Mouse (Mus musculus) G1E-ER4 (cell line): ENCODE data around the gene Cox6a1. TPM values are rescaled to one million over a fixed set of nuclear protein-coding genes. Genes with fewer than 3 reads are reported as not detected.

Source experiments
- GATA1 ChIP-seq: IDR thresholded peaks from one replicate; pipeline ENCODE4 v1.8.0; 2012; ENCODE audit warnings: low read length, inconsistent platforms
- polyA plus RNA-seq: library from polyadenylated mRNA; stranded (reverse); fragments of >175 nt; gene quantifications from 2 replicates; pipeline ENCODE4 v1.2.3, GENCODE M21; 2012

The Cox6a1 gene
- polyA plus RNA-seq, 1 experiment: 2,441 TPM

DNA sequence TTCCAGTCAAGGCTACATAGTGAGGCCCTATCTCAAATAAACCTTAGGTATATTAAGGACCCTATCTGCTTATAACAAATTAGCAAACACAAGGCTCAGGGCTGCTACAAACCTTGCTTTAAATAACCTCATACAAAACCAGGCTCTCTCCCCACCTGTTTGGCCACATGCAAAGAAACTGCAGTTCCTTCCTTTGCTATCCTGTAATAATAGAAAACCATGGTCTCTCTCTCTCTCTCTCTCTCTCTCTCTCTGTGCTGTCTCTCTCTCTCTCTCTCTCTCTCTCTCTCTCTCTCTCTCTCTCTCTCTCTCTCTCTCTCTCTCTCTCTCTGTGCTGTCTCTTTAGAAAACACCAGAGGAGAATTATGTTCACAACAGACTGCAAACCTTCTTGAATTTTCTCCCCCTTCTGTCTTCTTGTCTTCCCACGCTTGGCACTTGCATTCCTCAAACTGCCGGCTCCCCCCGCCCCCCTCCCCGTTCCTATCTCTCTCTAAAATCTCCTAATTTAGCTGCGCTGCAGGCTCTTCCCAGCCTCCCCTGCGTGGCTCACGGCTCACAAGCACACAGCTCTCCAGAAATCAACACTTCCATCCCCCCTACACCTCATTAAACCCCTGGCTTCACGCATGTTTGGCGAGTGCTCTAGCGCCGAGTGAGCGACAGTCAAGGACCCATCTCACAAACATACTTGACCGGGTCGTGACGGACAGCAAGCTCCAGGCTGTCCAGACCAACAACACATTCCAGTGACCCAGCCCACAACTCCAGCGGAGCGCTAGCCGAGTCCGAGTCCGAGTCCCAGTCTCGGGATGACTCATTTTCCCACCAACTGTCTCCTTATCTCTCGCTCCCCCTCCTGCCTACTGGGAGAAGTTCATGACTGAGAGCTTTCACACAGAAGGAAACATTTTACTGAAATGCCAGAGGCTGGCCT, 29.5 kb downstream of the Cox6a1 start:
- no peak for TF ChIP-seq GATA1

DNA sequence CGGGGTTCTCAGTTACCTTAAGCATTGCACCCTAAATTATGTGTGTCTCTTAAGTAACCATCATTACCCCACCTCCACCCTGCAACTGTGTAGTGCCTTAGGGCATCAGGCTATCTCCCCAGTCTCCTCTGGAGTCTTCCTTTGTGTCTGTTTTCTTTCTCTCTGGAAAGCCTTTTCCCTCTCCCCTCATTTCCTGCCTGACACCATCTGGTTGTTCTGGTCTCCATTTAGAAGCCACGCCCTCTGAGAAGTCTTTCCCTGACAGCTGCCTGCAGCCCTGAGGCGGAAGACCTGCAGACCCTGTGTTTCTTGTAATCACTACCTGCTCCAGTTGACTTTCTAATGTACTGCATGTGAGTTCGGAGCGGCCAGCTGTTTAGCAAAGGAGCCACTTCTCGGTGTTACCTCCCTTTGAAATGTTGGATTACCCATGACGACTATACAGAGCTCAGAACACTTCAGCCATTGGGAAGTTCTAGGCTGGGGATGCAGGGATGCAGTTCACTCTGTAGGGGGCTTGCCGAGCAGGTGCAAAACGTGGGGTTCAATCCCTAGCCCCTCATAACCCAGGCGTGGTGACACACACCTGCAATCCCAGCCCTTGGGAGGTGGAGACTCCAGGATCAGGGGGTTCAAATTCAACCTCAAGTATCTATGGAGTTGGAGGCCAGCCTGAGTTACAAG, 31.0 kb downstream of the Cox6a1 start:
- no peak for TF ChIP-seq GATA1

DNA sequence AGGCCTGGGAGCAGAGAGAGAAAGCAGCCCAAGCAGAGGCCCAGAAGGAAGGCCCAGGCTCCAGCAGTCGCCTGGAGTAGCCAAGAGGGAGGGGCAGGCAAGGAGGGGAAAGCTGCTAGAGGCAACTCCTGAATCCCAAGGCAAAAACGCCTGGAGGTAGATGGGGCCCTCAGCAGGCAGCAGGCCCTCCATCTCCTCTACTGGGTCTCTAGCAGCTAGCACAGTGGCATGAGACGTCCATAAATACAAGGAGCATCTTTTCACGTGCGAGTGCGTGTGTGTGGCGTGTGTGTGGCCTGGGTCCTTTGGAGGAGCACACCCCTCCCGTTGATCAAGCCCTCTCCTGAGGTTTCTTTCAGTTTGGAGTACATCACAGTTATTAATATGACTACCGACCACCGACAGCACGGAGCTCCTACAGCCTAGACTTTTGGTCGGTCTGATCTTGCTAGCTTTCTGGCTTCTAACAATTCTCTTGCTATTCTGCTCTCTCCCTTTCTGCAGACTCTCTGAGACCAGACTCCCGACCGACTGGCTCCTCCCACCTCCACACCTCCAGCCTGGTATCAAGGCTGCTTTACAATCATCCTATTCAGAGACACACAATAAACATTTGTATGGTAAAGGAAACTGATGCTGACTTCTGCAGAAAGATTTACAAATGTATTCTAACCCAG, 31.7 kb downstream of the Cox6a1 start:
- no peak for TF ChIP-seq GATA1

DNA sequence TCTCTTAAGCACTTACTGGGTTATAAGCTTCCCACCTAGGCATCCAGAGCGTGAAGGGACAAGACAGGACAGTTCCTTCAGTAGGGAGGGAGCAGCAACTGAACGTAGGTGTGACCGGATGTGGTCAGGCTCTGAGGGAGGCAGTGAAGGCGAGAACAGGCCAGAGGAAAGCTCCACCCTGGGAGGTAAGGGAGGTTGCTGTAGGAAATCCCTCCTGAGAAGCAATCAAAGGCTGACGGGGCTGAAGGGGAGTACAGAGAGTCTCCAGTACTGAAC, 35.2 kb downstream of the Cox6a1 start:
- TF ChIP-seq GATA1: no peak

DNA sequence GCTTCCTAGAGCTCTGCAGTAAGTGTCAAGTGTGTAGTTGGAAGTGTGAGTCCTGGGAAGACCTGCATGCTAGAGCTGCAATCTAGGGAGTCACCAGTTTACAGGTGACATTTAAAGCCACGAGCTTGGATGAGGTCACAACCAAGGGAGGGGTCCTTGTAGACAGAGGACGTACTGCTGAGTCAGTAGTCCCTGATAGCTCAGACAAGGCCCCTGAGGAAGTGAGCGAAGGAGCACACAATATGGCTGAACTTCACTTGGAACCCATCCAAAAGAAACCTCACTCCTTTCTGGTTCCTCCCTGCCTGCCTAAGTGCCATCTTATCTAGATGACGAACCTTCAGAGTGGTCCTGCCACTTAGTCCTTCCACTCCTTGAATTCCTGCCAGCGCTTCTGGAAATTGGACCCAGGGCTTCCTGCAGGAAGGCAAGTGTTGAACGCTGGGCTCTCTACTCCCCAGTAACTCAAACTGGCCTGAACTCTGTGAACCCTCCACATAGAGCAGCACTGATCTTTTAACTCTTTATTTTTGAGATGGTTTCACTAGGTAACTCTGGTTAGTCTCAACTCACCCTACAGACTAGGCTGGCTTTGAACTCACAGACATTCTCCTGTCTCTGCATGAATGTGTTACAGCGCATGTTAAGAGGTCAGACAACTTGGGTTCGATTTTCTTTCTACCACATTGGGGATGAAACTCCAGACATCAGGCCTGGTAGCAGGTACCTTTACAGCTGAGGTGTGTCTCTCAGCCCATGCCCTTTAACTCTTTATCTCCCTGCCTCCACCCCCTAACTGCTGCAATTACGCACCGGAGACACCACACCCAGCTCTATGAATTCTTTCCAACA, 35.7 kb downstream of the Cox6a1 start:
- no peak for TF ChIP-seq GATA1

DNA sequence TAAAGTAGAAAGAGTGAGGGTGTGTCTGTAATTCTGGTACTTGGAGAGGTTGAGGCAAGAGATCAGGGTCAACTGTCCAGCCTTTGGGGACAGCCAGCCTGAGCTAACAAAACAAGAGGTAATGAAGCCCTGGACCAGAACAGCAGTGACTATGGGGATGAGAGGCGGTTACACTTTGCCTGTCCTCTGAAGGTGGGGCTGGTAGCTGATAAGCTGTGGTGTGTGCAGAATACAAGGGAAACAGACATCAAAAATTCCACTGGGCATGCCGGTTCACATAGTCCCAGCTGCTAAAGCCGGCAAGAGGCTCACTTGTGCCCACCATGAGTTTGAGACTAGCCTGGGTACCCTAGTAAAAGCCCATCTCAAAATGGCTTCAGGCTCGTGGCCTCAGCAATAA, 36.4 kb downstream of the Cox6a1 start:
- no peak for TF ChIP-seq GATA1

DNA sequence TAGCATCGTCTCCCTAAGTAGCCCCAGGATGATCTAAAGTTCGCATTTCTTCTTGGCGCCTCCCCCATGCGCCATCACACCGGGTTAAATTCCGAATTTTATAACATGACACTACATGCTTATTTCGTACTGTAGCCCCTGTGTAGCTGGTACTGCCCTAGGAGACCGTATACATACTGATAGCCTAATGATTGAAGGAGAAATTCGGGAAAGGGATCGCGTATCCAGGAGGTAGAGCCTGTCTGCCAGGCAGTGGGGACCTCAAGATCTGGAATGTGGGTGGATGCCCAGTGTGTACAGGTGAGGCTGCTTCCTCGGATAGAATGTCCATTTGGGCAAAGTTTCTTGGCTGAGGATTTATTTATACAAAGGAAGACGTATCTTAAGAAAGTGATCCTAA, 47.2 kb downstream of the Cox6a1 start:
- no peak for TF ChIP-seq GATA1

DNA sequence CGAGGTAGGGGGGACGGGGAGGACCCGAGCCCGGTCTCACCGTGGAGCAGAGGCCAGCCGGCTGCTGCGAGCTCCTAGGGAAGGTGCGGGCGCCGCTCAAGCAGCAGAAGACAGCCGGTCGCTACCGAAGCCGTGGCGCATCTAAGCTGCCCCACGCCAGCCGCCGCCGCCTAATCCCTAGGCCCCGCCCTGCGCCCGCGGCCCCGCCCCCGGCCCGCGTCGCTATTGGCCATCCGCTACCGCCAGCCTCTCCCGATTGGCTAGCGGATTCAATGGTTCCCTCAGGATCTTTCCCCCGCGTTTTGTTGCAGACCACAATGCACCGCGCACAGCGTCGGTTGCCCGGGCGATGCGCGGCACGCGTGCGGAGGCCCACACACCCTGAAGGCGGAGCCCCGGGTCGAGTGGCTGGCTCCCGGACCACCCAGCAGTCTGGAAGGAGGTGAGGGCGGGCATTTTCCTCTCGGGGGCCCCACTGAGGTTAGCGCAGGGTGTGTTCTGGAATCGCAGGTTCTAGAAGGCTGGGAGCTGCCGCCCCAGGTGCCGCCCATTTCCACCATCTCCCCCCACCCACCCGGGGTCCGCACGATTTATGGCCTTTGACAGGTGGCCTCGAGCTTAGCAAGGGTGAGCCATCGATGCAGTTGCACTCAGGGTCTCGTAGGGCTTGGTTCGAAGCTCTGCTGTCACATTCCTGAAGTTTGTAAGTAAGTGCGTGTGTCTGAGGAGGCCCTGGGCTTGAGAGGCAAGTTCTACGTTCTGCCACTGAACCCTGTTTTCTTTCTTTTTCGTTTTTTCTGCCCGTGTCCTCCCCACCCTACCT, 47.8 kb downstream of the Cox6a1 start, which contains the start of gene Dynll1:
Gene Dynll1 (minus strand): TSS at position 208 of the 823 bp plus-strand sequence.
- TF ChIP-seq GATA1: no peak

DNA sequence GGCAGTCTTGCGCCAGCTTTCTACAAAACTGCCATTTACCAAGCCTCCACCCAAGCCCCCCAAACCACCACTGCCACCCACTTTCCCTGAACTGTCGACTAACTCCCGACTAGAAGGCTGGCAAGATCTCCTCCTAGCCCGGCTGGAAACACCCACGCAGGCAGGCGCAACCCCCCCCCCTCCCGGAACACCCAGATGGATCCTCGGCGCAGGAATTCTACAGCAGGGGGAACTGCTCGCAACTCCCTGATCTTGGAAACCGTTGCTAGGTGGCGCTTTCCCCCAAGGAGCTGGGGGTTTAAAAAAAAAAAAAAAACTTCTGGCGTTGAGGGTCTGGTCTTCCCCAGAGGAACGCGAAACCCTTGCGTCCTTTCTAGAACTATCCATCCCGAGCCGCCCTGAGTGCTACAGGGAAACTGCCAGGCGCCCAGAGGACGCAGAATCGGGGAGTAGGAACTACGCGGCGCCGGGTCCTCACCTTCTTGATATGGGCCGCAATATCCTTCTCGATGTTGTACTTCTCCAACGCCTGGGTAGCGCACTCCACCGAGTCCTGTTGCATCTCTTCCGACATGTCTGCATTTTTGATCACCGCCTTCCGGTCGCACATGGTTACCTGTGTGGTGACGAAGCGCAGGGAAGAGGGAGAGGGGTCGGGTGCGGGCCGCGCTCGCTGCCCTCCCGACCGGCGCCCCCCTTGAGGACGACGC, 48.6 kb downstream of the Cox6a1 start:
- TF ChIP-seq GATA1: no peak

DNA sequence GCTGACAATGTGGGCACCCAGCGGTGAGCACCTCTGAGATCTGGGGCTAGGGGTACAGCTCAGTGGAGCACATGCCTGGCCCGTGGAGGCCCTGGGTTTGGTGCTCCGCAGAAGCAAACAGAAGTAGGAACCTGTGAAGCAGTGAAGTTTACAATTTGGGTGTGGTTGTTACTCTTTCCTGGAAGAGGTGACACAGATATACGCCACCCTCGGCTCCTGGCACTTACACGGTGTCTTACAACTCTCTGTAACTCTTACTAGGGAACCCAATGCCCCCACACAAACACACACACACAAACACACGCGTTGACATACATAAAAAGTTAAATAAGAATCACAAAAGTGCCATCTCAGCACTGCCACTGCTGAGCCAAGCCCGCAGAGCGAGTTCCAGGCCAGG, 52.4 kb downstream of the Cox6a1 start:
- TF ChIP-seq GATA1: no peak

Other genes with a start within 250 kb of the Cox6a1 start
- gene Acads, start 229.6 kb downstream of the Cox6a1 start, polyA plus RNA-seq: 67.5 and 69.2 TPM in 2 replicates
- 37.8 and 47.6 TPM in 2 replicates for gene Unc119b, start 214.0 kb downstream of the Cox6a1 start, polyA plus RNA-seq
- gene Mlec, start 190.8 kb downstream of the Cox6a1 start, polyA plus RNA-seq: 61.4 and 64.0 TPM in 2 replicates
- not detected in 2 replicates for gene Cabp1, start 154.6 kb downstream of the Cox6a1 start, polyA plus RNA-seq
- gene Pop5, start 113.1 kb downstream of the Cox6a1 start, polyA plus RNA-seq: 24.1 and 32.1 TPM in 2 replicates
- 270 and 383 TPM in 2 replicates for gene Rnf10, start 76.1 kb downstream of the Cox6a1 start, polyA plus RNA-seq
- gene Coq5, start 69.3 kb downstream of the Cox6a1 start, polyA plus RNA-seq: 23.8 and 27.3 TPM in 2 replicates
- 399 and 435 TPM in 2 replicates for gene Dynll1, start 48.0 kb downstream of the Cox6a1 start, polyA plus RNA-seq
- gene Srsf9, start 21.8 kb downstream of the Cox6a1 start, polyA plus RNA-seq: 146 and 183 TPM in 2 replicates
- gene Gatc, start 7.8 kb downstream of the Cox6a1 start, polyA plus RNA-seq: 16.0 and 21.8 TPM in 2 replicates
- 3.4 and 10.5 TPM in 2 replicates for gene Triap1, start 7.8 kb downstream of the Cox6a1 start, polyA plus RNA-seq
- 2.4 TPM in 2 replicates for gene Msi1, start 80.6 kb upstream of the Cox6a1 start, polyA plus RNA-seq
- gene Pla2g1b, start 117.3 kb upstream of the Cox6a1 start, polyA plus RNA-seq: not detected in 2 replicates
- gene Sirt4, start 135.7 kb upstream of the Cox6a1 start, polyA plus RNA-seq: 6.3 and 9.5 TPM in 2 replicates
- gene Pxn, start 157.7 kb upstream of the Cox6a1 start, polyA plus RNA-seq: 44.1 and 45.2 TPM in 2 replicates
- 976 and 1,161 TPM in 2 replicates for gene Rplp0, start 210.5 kb upstream of the Cox6a1 start, polyA plus RNA-seq
- 110 and 131 TPM in 2 replicates for gene Gcn1l1, start 216.3 kb upstream of the Cox6a1 start, polyA plus RNA-seq